Mouse (Mus musculus): Measurements from ENCODE around the gene Slfn8. TPM values are rescaled to one million over a fixed set of nuclear protein-coding genes. Genes with fewer than 3 reads are reported as not detected.
"Not testable (repeated sequence)": the region's sequence is repeated elsewhere in the genome, so short reads cannot be mapped to it uniquely, and the experiment has no call there.

The Slfn8 gene
- polyA plus RNA-seq, 1 experiment = not detected

DNA sequence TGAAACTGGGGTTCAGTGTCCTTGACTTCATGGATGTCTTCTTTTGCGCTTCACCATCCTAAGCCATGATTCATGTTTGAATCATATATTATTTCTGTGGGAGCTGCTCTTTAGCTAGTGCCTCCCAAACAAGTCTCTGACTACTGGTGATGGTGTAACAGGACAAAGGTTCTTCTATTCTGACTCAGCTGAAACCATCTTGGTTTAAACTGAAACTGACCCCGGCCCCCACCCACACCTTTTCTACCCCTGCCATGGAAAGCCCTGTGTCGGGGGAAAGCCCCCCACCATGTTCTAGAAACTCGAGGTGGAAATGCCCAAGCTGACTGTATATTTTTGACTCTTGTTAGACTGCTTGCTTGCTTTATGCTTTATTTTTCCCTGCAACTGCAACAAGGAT, 23.3 kb upstream of the Slfn8 start:
- TF ChIP-seq POLR2A (IDR thresholded peaks at IDR 0.05; ENCODE audit: insufficient read depth, low read length) = no peak
- TF ChIP-seq EP300 (IDR thresholded peaks at IDR 0.05; ENCODE audit: insufficient read depth, low read depth, low read length) = no peak
- no peak for TF ChIP-seq CTCF (IDR thresholded peaks at IDR 0.05; ENCODE audit: low read depth, low read length)
- H3K36me3 ChIP-seq (ENCODE audit: control insufficient read depth, insufficient read depth, low read length, poor library complexity, severe bottlenecking) = no peaks in the 10 kb centered on the region

DNA sequence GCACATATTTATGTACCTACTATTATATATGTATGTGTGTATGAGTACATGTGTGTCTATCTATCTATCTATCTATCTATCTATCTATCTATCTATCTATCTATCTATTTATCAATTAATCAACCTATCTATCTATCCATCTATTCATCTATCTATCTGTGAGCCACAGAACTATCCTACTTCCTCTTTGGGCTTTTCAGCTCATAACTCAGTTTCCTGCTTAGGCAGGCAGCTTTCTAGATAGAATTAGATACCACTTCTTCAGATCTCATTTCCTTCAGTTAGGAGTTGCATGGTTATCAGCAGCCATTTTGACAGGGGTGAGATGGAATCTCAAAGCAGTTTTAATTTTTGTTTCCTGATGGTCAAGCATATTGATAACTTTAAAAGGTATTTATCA, 20.4 kb upstream of the Slfn8 start:
- Histone ChIP-seq H3K9me3 (replicated peaks; ENCODE audit: control insufficient read depth, insufficient read depth, low read length, poor library complexity, severe bottlenecking) (no peaks in the 10 kb centered on the region), H3K27me3 (ENCODE audit: control insufficient read depth, insufficient read depth, low read length, poor library complexity, severe bottlenecking) (no peaks in the 10 kb centered on the region), H3K4me1 (ENCODE audit: control insufficient read depth, insufficient read depth, low read length) (no peaks in the 10 kb centered on the region), H3K36me3 (ENCODE audit: control insufficient read depth, insufficient read depth, low read length, poor library complexity, severe bottlenecking) (no peaks in the 10 kb centered on the region), H3K9ac (ENCODE audit: low read depth, poor library complexity, severe bottlenecking) (no peak overlapping the region), H3K4me3 (ENCODE audit: low read depth, low read length) (no peak overlapping the region), H3K27ac (ENCODE audit: insufficient read depth, low read length) (no peak overlapping the region)
- TF ChIP-seq CTCF (IDR thresholded peaks at IDR 0.05; ENCODE audit: low read depth, low read length) (no peak), POLR2A (IDR thresholded peaks at IDR 0.05; ENCODE audit: insufficient read depth, low read length) (no peak), EP300 (IDR thresholded peaks at IDR 0.05; ENCODE audit: insufficient read depth, low read depth, low read length) (no peak)

More for the DNA sequence above, 23.3 kb upstream of the Slfn8 start:
- no peaks in the 10 kb centered on the region for H3K27me3 ChIP-seq (ENCODE audit: control insufficient read depth, insufficient read depth, low read length, poor library complexity, severe bottlenecking)
- H3K9ac ChIP-seq (ENCODE audit: low read depth, poor library complexity, severe bottlenecking) = no peak overlapping the region
- H3K4me3 ChIP-seq (ENCODE audit: low read depth, low read length) = no peak overlapping the region
- no peak overlapping the region for H3K27ac ChIP-seq (ENCODE audit: insufficient read depth, low read length)
- no peaks in the 10 kb centered on the region for H3K9me3 ChIP-seq (replicated peaks; ENCODE audit: control insufficient read depth, insufficient read depth, low read length, poor library complexity, severe bottlenecking)
- H3K4me1 ChIP-seq (ENCODE audit: control insufficient read depth, insufficient read depth, low read length) = no peaks in the 10 kb centered on the region

DNA sequence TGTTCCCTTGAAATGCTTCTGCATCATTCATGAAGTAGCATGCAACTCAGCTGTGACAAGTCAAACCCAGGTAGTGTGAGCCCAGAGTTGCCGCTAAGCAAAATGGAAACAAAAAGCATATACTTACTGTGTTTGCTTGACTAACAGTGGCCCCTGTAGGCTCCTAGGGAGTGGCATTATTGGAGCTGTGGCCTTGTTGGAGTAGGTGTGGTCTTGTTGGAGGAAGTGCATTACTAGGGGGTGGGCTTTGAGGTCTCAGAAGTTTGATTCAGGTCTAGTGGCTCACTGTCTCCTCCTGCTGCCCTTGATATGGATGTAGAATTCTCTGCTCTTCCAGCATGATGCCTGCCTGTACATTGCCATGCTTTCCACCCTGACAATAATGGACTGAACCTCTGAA, 19.7 kb upstream of the Slfn8 start:
- no peaks in the 10 kb centered on the region for H3K9me3 ChIP-seq (replicated peaks; ENCODE audit: control insufficient read depth, insufficient read depth, low read length, poor library complexity, severe bottlenecking)
- H3K4me3 ChIP-seq (ENCODE audit: low read depth, low read length) = peak overlapping the region; percentile 74
- no peaks in the 10 kb centered on the region for H3K27me3 ChIP-seq (ENCODE audit: control insufficient read depth, insufficient read depth, low read length, poor library complexity, severe bottlenecking)
- H3K4me1 ChIP-seq (ENCODE audit: control insufficient read depth, insufficient read depth, low read length) = no peaks in the 10 kb centered on the region
- no peak overlapping the region for H3K27ac ChIP-seq (ENCODE audit: insufficient read depth, low read length)
- H3K9ac ChIP-seq (ENCODE audit: low read depth, poor library complexity, severe bottlenecking) = no peak overlapping the region
- TF ChIP-seq EP300 (IDR thresholded peaks at IDR 0.05; ENCODE audit: insufficient read depth, low read depth, low read length) (no peak), POLR2A (IDR thresholded peaks at IDR 0.05; ENCODE audit: insufficient read depth, low read length) (no peak), CTCF (IDR thresholded peaks at IDR 0.05; ENCODE audit: low read depth, low read length) (no peak)
- no peaks in the 10 kb centered on the region for H3K36me3 ChIP-seq (ENCODE audit: control insufficient read depth, insufficient read depth, low read length, poor library complexity, severe bottlenecking)

GRCm38 (mm10) chr11:83039796-83040195, 19.2 kb upstream of the Slfn8 start:
- H3K9ac ChIP-seq (ENCODE audit: low read depth, poor library complexity, severe bottlenecking) = peak overlapping the region; percentile 63
- no peaks in the 10 kb centered on the region for H3K27me3 ChIP-seq (ENCODE audit: control insufficient read depth, insufficient read depth, low read length, poor library complexity, severe bottlenecking)
- no peaks in the 10 kb centered on the region for H3K36me3 ChIP-seq (ENCODE audit: control insufficient read depth, insufficient read depth, low read length, poor library complexity, severe bottlenecking)
- H3K9me3 ChIP-seq (replicated peaks; ENCODE audit: control insufficient read depth, insufficient read depth, low read length, poor library complexity, severe bottlenecking) = no peaks in the 10 kb centered on the region
- no peak for TF ChIP-seq POLR2A (IDR thresholded peaks at IDR 0.05; ENCODE audit: insufficient read depth, low read length)
- TF ChIP-seq CTCF (IDR thresholded peaks at IDR 0.05; ENCODE audit: low read depth, low read length) = no peak
- TF ChIP-seq EP300 (IDR thresholded peaks at IDR 0.05; ENCODE audit: insufficient read depth, low read depth, low read length) = no peak
- no peak overlapping the region for H3K27ac ChIP-seq (ENCODE audit: insufficient read depth, low read length)
- H3K4me1 ChIP-seq (ENCODE audit: control insufficient read depth, insufficient read depth, low read length) = no peaks in the 10 kb centered on the region
- H3K4me3 ChIP-seq (ENCODE audit: low read depth, low read length) = peak overlapping the region; percentile 74

DNA sequence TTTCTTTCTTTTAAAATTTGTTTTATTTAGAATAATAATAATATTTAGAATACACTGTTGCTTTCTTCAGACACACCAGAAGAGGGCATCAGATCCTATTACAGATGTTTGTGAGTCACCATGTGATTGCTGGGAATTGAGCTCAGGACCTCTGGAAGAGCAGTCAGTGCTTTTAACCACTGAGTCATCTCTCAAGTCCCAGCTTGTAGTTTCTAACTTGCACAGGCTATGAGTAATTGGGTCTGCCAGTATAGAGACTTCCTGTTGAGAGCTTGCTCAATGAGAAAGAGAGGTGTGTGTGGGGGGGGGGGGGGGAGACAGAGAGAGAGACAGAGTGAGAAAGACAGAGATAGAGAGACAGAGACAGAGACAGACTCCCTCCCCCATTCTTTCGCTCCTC, 18.5 kb upstream of the Slfn8 start:
- H3K27me3 ChIP-seq (ENCODE audit: control insufficient read depth, insufficient read depth, low read length, poor library complexity, severe bottlenecking) = no peaks in the 10 kb centered on the region
- no peaks in the 10 kb centered on the region for H3K4me1 ChIP-seq (ENCODE audit: control insufficient read depth, insufficient read depth, low read length)
- no peak overlapping the region for H3K9ac ChIP-seq (ENCODE audit: low read depth, poor library complexity, severe bottlenecking)
- H3K36me3 ChIP-seq (ENCODE audit: control insufficient read depth, insufficient read depth, low read length, poor library complexity, severe bottlenecking) = no peaks in the 10 kb centered on the region
- no peaks in the 10 kb centered on the region for H3K9me3 ChIP-seq (replicated peaks; ENCODE audit: control insufficient read depth, insufficient read depth, low read length, poor library complexity, severe bottlenecking)
- H3K27ac ChIP-seq (ENCODE audit: insufficient read depth, low read length) = no peak overlapping the region
- no peak overlapping the region for H3K4me3 ChIP-seq (ENCODE audit: low read depth, low read length)
- no peak for TF ChIP-seq EP300 (IDR thresholded peaks at IDR 0.05; ENCODE audit: insufficient read depth, low read depth, low read length)
- TF ChIP-seq CTCF (IDR thresholded peaks at IDR 0.05; ENCODE audit: low read depth, low read length) = no peak
- TF ChIP-seq POLR2A (IDR thresholded peaks at IDR 0.05; ENCODE audit: insufficient read depth, low read length) = no peak

- H3K27me3 ChIP-seq (ENCODE audit: control insufficient read depth, insufficient read depth, low read length, poor library complexity, severe bottlenecking); H3K36me3 ChIP-seq (ENCODE audit: control insufficient read depth, insufficient read depth, low read length, poor library complexity, severe bottlenecking); H3K4me1 ChIP-seq (ENCODE audit: control insufficient read depth, insufficient read depth, low read length); H3K4me3 ChIP-seq (ENCODE audit: low read depth, low read length); H3K27ac ChIP-seq (ENCODE audit: insufficient read depth, low read length); H3K9ac ChIP-seq (ENCODE audit: low read depth, poor library complexity, severe bottlenecking); H3K9me3 ChIP-seq (replicated peaks; ENCODE audit: control insufficient read depth, insufficient read depth, low read length, poor library complexity, severe bottlenecking): not testable (repeated sequence)
Measured at GRCm38 (mm10) chr11:83038686-83039085, 18.1 kb upstream of the Slfn8 start.

GRCm38 (mm10) chr11:83019561-83020519, 770 bp downstream of the Slfn8 start:
- H3K4me3 ChIP-seq (ENCODE audit: low read depth, low read length); H3K27me3 ChIP-seq (ENCODE audit: control insufficient read depth, insufficient read depth, low read length, poor library complexity, severe bottlenecking); H3K9me3 ChIP-seq (replicated peaks; ENCODE audit: control insufficient read depth, insufficient read depth, low read length, poor library complexity, severe bottlenecking); H3K4me1 ChIP-seq (ENCODE audit: control insufficient read depth, insufficient read depth, low read length); H3K36me3 ChIP-seq (ENCODE audit: control insufficient read depth, insufficient read depth, low read length, poor library complexity, severe bottlenecking); H3K27ac ChIP-seq (ENCODE audit: insufficient read depth, low read length); H3K9ac ChIP-seq (ENCODE audit: low read depth, poor library complexity, severe bottlenecking): not testable (repeated sequence)
